Mouse (Mus musculus): ENCODE results near the gene A4galt.
"Not testable (repeated sequence)": the region's sequence is repeated elsewhere in the genome, so short reads cannot be mapped to it uniquely, and the experiment has no call there.

The A4galt gene

GRCm38 (mm10) chr15:83251176-83252004 is at the start of gene A4galt:
TSS of gene A4galt (minus strand) at chr15:83251774.
- DNase-seq: peak; percentile 72

- DNase-seq: peak; percentile 42
Measured at GRCm38 (mm10) chr15:83299916-83300582, 48.5 kb upstream of the A4galt start.

GRCm38 (mm10) chr15:83299450-83299849 is 47.9 kb upstream of the A4galt start:
- no peak for DNase-seq

- no peak for DNase-seq
Measured at GRCm38 (mm10) chr15:83298810-83299209, 47.2 kb upstream of the A4galt start.

DNA sequence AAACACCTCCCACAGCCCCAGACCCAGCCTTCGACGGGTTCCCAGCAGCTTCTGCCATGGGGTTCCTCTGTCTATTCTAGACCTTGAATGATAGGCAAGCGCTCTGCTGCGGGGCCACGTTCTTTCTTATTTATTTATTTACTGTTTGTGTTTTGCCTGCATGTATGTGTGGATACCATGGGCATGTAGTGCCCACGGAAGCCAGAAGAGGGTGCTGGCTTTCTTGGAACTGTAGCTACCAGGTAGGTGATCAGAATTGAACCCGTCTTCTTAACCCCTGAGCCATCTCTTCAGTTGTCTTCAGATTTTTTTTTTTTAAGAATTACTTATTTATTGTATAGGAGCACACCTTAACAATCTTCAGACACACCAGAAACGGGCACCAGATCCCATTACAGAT is 46.7 kb upstream of the A4galt start:
- DNase-seq: no peak

- DNase-seq: no peak
Measured at GRCm38 (mm10) chr15:83296771-83297311, 45.3 kb upstream of the A4galt start.

GRCm38 (mm10) chr15:83296050-83296449 is 44.5 kb upstream of the A4galt start:
- DNase-seq: no peak

- no peak for DNase-seq
Measured at GRCm38 (mm10) chr15:83294954-83295353, 43.4 kb upstream of the A4galt start.

DNA sequence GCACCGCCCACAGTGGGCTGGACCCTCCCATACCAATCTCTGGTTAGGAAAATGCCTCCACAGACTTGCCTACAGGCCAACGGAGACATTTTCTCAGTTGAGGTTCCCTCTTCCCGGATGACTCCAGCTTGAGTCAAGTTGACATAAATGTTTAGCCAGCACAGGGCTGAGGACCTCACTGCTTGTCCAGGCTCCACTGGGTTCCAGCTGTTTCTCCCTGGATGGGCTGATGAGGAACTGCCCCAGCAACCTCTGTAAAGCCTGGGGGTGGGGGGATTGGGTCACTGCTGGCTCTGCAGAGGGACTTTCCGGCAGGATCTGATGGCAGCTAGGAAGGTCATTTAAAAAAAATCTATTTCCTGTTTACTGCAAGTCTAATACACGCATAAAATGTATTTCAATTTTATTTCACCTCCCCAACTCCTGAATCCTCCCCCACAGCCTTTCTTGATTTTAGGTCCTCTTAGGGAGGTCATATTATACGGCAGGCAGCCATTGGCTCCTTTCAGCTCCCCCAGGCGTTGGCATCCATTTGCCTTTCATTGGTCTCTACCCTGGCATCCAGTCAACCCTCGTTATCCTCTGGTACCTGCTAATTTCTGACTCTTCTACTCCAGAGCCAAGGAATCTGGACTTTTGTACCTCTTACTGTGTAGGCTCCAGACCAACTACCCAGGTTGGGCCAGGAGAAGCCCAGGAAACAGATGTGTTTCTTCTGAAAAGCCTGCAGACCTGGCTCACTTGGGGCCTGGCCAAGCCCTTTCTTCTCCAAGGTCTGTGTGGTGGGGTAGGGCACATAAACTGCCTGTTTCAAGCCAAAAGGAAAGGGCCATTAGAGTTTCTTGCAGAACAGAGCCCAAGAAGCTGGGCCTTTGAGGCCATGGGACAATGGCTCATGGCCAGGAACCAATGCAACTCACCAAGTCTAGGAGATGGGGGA is 42.4 kb upstream of the A4galt start:
- peak; percentile 91 for DNase-seq

GRCm38 (mm10) chr15:83293144-83293543 is 41.6 kb upstream of the A4galt start:
- DNase-seq: peak; percentile 85

DNA sequence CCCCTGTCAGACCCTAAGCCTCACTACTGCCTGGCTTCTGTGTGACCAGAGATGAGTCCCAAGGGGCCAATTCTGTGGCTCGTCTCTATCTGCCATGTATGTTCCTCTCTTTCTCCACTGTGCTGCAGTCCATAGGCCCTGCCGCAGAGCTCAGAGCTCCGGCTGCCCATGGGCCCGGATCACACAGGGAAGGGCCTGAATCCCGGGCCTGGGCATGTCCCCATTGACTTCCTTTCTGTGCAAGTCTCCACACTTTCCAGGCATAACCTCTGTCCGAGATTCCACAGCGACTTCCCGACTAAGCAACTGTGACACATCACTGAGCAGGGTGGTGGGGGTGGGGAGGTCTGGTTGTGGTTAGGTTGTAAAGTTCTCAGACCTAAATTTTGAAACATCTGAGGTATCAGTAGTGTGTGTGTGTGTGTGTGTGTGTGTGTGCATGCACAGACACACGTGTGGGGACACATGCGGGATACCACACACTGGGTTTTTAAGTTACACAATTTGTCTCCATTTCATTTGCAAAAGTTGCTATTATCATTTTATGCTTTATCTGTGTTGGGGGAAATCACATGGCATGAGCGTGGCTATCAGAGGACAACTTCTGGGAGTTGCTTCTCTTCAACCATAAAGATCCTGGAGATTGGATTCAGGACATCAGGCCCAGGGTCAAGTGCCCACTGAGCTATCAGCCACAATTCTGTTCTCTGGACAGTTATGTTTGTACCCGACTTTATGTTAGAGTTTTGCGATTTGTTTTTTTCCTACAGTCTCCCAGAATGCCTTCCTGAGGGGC is 40.9 kb upstream of the A4galt start:
- peak; percentile 72 for DNase-seq

GRCm38 (mm10) chr15:83290899-83291298 is 39.3 kb upstream of the A4galt start:
- no peak for DNase-seq

- DNase-seq: no peak
Measured at GRCm38 (mm10) chr15:83284828-83285227, 33.3 kb upstream of the A4galt start.

DNA sequence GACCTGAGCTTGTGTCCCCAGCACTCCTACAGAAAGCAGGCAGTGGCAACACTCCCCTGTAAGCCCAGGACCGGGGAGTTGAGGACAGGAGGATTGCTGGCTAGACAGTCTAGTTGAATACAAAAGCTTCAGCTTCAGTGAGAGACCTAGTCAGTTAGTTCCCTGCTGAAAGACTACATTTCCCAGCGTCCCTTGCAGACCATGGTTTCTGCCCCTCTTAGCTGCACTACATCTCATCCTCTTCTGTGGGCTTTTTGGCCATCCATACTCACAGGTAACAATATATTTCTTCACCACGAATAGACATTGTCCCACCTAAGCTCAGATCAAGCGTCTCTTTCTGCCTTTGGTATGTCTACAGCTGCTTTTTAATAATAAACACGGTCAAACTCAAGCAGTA is 30.8 kb upstream of the A4galt start:
- DNase-seq: no peak

DNA sequence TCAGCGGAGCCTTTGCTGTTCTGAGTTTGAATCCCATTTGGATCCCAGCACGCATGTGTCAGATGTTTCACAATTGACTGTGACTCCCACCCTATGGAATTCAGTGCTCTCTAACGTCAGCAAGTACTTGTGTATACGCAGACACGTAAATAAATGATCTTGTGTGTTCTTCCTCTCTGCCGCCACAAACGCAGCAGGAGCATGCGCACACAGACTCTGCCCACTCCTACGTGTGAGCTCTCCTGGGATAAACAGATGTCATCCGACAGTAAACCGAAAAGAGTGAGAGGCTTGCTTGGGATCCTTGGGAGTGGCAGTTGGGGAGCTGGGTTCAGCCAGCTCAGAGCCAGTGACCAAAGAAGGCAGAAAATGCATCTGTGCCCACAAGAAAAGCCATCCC is 29.7 kb upstream of the A4galt start:
- no peak for DNase-seq

- DNase-seq: no peak
Measured at GRCm38 (mm10) chr15:83278579-83278978, 27.0 kb upstream of the A4galt start.

GRCm38 (mm10) chr15:83277451-83277850 is 25.9 kb upstream of the A4galt start:
- DNase-seq: no peak

- not testable (repeated sequence) for DNase-seq
Measured at GRCm38 (mm10) chr15:83274237-83274636, 22.7 kb upstream of the A4galt start.

- no peak for DNase-seq
Measured at GRCm38 (mm10) chr15:83273017-83273416, 21.4 kb upstream of the A4galt start.

DNA sequence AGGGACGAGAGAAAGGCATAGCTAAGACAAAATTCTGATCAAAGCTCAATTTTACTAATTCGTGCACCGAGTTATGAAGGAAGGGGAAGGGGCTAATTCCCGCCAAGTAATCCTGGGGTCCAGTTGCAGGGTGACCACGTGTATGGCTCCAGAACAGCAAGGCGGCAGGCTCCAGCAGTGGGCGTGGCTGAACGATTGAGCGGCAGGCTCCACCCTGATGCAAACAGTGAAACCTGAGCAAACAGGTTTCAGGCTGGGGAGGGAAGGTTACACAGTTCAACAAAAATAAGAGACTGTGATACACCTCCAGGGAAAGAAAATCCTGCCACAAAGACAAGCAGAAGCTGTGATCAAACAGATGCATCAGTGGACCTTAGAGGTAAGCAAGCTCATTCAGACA is 19.6 kb upstream of the A4galt start:
- DNase-seq: not testable (repeated sequence)

DNA sequence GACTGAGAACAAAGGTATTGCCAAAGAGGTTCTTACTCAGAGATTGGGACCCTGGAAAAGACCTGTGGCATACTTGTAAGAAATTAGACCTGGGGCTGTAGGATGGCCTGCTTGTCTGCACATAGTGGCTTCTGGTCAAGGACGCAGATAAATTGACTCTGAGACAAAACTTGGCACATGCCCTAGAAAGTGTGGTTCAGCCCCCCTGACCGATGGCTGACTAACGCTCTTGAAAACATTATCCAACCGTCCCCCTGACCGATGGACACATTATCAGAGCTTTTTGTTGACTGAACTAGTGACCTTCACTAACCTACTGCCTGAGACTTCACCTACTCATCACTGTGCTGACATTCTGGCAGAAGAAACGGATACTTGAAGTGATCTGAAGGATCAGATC is 18.4 kb upstream of the A4galt start:
- not testable (repeated sequence) for DNase-seq

DNA sequence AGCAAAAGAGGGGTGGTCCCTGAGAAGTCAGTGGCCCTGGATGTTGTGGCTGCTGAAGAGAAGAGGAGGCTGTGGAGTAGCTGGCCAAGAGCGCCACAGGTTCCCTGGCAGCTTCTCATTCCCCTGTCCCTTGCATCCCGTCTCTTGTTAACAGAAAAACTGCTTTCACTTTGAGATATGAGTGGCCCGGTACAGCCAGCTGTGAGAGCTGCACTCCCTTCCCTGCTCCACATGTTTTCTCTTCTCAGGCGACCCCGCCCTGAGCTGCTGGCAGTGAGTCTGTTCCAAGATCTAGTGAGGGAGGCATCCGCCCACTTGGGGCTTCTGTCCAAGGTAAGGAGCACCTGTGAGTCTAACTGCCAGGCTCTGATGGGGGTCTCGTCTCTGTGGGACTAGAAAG is 16.9 kb upstream of the A4galt start:
- DNase-seq: not testable (repeated sequence)

Measured in kidney, adult 11 months (tissue).